Mouse (Mus musculus) small intestine, adult 2 months (tissue): ENCODE data around the gene Crtc2. TPM values are rescaled to one million over a fixed set of nuclear protein-coding genes. Genes with fewer than 3 reads are reported as not detected.

Source experiments
- H3K27ac ChIP-seq: fragments of 200-500 bp; 2 replicates; pipeline ENCODE4 v1.5.1; 2012; ENCODE audit warnings: low read depth, low read length, control low read depth, inconsistent platforms; ENCODE audit not compliant: insufficient read depth
- H3K27me3 ChIP-seq: fragments of 200-500 bp; 2 replicates; pipeline ENCODE4 v1.6.1; 2012; ENCODE audit warnings: mild to moderate bottlenecking, moderate library complexity, low read length, inconsistent platforms; ENCODE audit not compliant: control insufficient read depth, insufficient read depth
- H3K36me3 ChIP-seq: fragments of 200-500 bp; 2 replicates; pipeline ENCODE4 v1.6.1; 2012; ENCODE audit warnings: mild to moderate bottlenecking, low read length, control low read depth, inconsistent platforms; ENCODE audit not compliant: control insufficient read depth, insufficient read depth
- H3K4me1 ChIP-seq: fragments of 200-500 bp; 2 replicates; pipeline ENCODE4 v1.6.1; 2012; ENCODE audit warnings: low read length, inconsistent platforms, mixed read lengths; ENCODE audit not compliant: control insufficient read depth, insufficient read depth, insufficient read length
- H3K4me3 ChIP-seq: fragments of 200-500 bp; 2 replicates; pipeline ENCODE4 v1.5.1; 2012; ENCODE audit warnings: low read depth, mild to moderate bottlenecking, control low read depth, inconsistent platforms, low read length, moderate library complexity
- CTCF ChIP-seq: fragments of 200-500 bp; IDR thresholded peaks from 2 replicates; pipeline ENCODE4 v1.5.1; 2012; ENCODE audit warnings: low read depth, mild to moderate bottlenecking, control low read depth, inconsistent platforms, low read length, moderate library complexity, mixed read lengths; ENCODE audit not compliant: insufficient replicate concordance, insufficient read length; ENCODE audit errors: extremely low read depth
- POLR2A ChIP-seq: fragments of 200-500 bp; IDR thresholded peaks from 2 replicates; pipeline ENCODE4 v1.6.1; 2012; ENCODE audit warnings: low read depth, mild to moderate bottlenecking, control low read depth, inconsistent platforms, low read length, moderate library complexity
- WGBS: fragments of 180-500 bp; shearing (Covaris S2); methylation state at CpG from one replicate; pipeline ENCODE4 v1.1.7; 2018; 5-methylcytosine and 5-hydroxymethylcytosine counted together
- polyA plus RNA-seq: library from polyadenylated mRNA; depleted of rRNA; stranded (reverse); fragments of >200 nt; gene quantifications from 2 replicates; pipeline ENCODE4 v1.2.3, GENCODE M21; 2012

Gene Crtc2
- polyA plus RNA-seq, 1 experiment, result 57.0 TPM

DNA sequence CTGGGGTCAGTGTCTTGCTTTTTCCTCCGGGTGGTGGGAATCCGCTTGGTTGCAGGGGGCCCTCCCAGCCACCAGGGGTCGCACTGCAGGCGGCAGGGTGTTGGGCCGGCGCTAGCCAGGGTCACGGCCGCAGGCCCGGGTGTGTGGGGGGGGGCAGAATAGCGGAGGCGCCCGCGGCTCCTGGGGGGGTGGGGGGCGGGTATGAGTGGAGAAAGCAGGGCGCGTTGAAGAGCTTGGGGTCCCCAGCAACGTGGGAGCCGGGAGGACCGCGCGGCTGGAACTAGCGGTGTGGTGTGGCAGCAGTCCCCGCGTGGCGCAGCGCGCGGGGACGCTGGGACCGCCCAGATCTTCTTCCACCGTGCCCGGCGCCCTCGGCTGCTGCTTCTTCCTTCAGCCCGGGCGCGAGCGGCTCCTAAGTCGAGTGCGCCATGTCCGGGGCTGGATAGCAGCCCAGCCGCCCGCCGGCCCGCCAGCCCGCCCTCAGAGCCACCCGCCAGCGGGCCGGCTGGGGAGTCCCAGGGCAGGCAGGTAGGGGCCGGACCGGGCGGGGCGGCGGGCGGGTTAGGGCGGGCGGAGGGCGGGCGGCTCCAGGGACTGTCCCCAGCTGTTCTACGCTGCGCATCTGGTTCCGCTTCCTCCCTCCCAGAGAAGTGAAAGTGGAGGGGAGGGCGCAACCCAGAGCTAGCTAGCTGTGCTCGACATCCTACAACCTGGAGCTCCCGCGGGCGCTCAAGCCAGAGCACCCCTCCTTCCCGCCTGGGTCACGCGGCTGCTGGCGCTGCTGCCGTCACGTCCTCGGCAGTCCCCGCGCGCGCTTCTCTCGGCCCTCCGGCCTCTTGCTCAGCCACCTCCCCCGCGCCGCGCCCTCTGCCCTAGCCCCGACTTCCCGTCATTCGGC lies 11.3 kb downstream of the Crtc2 start, which contains the start of gene Dennd4b:
Dennd4b (plus strand) TSS at position 152 of the 898 bp plus-strand sequence.
- under 1% methylated on average over 77 of the region's 87 CpGs for WGBS

DNA sequence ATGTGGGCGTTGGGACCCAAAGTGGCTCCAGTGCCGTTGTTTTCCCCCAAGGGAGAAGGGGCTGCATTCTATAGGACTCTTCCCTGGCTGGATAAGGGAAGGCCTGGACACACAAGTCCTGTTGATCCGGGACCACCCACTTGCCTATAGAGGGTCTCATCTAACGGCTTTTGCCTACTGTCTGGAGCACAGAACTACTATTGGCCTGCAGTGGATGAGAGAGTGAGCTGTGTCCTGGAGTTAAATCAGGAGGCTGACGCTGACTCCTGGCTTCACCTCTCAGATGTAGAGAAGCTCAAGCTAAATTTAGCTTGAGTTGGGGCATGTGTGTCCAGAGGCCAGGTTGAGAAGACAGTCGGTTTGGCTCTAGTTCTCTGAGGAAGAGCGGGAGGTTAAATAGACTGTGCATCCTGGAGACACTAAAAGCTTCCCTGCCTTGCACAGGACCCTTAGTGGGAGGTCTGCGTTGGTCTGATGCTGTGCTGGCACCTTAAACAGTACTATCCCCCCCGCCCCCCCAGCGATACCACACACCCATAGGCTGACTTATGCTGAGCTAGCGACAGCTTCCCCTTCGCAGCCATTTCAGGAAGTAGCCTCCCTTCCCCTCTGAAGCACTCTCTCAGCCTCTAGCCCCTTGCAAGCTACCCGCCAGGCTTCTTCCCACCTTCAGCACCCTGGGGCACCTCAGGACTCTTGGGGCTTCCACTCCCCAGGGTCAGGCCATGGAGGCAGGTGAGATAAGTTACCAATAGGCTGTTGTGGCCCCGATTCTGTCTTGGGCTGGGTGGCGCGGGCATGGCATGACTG lies 12.2 kb downstream of the Crtc2 start:
- peak overlapping the region; percentile 87 for H3K27ac ChIP-seq
- H3K4me1 ChIP-seq, result peaks cover 6% of the 10 kb centered on the region; the same call in 1 of the 2 replicates
- peaks cover 25% of the 10 kb centered on the region for H3K36me3 ChIP-seq
- 35% methylated on average over 16 of the region's 16 CpGs for WGBS
- peak overlapping the region; percentile 80 for H3K4me3 ChIP-seq
- no peaks in the 10 kb centered on the region for H3K27me3 ChIP-seq
- TF ChIP-seq CTCF, result no peak
- TF ChIP-seq POLR2A, result 0 out of 2 replicates have a peak, but pooled peaks have one; percentile 37

More for the DNA sequence above, 11.3 kb downstream of the Crtc2 start, which contains the start of gene Dennd4b:
- Histone ChIP-seq H3K36me3 (peaks cover 31% of the 10 kb centered on the region), H3K4me3 (peak within 1 kb of the TSS; percentile 80), H3K4me1 (peaks cover 6% of the 10 kb centered on the region; the same call in 1 of the 2 replicates), H3K27ac (peak within 1 kb of the TSS; percentile 87), H3K27me3 (no peaks in the 10 kb centered on the region)
- TF ChIP-seq CTCF, result peak; percentile 86
- TF ChIP-seq POLR2A, result peak; percentile 67

DNA sequence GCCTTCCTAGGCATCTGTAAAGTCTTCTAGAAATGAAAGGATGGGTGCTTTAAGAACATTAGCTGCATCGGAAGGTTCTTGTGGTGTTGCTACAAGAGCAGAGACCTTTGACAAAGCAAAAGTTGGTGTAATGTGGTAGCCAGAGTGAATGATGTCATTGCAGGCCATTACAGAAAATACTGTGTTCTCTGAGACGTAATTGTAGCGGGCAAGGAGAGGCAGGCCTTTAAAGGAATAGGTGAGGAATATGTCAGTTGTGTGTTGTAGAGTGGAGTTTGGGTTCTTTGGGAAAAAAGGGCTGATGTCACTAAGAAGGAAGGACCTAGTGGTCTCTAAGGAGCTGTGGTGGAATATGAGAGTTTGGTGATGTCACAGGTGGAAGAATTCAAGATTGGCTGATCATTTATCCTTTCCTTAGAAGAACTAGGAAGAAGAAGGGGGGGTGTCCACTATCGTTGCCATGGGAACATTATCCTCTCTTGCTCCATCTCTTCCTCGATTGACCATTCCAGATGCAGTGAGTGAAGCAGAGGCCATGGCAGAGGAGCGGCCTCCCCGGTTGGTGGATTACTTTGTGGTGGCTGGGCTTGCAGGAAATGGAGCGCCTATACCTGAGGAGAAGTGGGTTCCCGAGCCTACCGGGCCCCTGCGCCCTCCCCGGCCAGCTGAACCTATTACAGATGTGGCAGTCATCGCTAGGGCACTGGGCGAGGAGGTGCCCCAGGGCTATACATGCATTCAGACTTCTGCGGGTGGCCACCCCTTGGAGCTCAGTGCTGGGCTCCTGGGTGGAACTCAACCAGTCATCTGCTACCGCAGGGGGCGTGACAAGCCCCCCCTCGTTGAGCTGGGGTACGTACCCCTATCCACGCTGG lies 13.2 kb downstream of the Crtc2 start:
- TF ChIP-seq CTCF (no peak), POLR2A (no peak)
- Histone ChIP-seq H3K36me3 (peaks cover 15% of the 10 kb centered on the region; the same call in 1 of the 2 replicates), H3K4me1 (peaks cover 6% of the 10 kb centered on the region; the same call in 1 of the 2 replicates), H3K27ac (peak overlapping the region; percentile 55), H3K4me3 (0 out of 2 replicates have a peak overlapping the region, but pooled peaks have one; percentile 6), H3K27me3 (no peaks in the 10 kb centered on the region)
- WGBS, result 85% methylated on average over 20 of the region's 20 CpGs

DNA sequence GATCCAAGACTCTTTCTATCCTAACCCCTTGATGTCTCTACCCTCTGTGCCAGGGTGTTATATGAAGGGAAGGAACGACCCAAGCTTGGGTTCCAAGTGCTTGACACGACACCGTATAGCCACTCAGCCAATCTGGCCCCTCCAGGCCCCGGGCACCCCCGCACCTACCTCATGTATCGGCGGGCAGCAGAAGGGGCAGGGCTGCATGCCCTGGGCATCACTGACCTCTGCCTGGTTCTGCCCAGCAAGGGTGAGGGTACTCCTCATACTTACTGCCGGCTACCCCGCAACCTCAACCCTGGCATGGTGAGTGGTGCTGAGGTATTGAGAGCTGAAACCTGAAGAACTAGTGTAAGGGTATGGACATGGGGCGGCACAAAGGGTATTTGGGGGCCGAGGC lies 14.2 kb downstream of the Crtc2 start:
- TF ChIP-seq POLR2A (no peak), CTCF (no peak)
- Histone ChIP-seq H3K4me1 (peaks cover 6% of the 10 kb centered on the region; the same call in 1 of the 2 replicates), H3K4me3 (no peak overlapping the region), H3K27ac (no peak overlapping the region), H3K27me3 (no peaks in the 10 kb centered on the region), H3K36me3 (peaks cover 10% of the 10 kb centered on the region; the same call in 1 of the 2 replicates)
- WGBS, result 96% methylated on average over 11 of the region's 11 CpGs

DNA sequence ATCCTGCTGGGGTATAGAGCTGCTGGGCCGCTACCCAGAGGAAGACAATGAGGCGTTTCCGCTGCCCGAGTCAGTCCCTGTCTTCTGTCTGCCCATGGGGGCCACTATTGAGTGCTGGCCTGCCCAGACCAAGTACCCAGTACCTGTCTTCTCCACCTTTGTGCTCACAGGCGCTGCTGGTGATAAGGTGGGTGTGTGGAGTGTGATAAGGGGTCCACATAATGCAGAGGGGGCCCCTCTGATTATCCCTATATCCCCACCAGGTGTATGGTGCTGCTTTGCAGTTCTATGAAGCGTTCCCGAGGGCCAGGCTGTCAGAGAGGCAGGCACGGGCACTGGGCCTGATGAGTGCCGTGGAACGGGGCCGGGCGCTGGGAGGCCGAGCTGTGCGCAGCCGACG lies 15.0 kb downstream of the Crtc2 start:
- no peak overlapping the region for H3K27ac ChIP-seq
- 91% methylated on average over 16 of the region's 16 CpGs for WGBS
- peaks cover 6% of the 10 kb centered on the region; the same call in 1 of the 2 replicates for H3K4me1 ChIP-seq
- peaks cover 6% of the 10 kb centered on the region; the same call in 1 of the 2 replicates for H3K36me3 ChIP-seq
- TF ChIP-seq CTCF (no peak), POLR2A (no peak)
- no peaks in the 10 kb centered on the region for H3K27me3 ChIP-seq
- no peak overlapping the region for H3K4me3 ChIP-seq

DNA sequence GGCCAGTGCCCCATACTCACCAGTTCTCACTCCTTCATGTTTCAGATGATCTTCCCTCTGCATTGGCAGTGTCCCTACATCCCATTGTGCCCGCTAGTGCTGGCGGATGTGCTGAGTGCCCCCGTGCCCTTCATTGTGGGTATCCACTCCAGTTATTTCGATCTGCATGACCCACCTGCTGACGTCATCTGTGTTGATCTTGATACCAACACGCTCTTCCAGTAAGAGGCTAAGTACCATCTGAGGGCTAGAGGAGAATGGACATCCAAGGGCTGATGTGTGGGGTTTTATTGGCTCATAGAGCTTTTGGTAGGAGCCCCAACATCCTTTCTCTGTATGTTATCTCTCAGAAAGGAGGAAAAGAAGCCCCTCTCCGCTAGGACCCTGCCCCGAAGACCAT lies 16.8 kb downstream of the Crtc2 start:
- no peak overlapping the region for H3K27ac ChIP-seq
- H3K36me3 ChIP-seq, result peaks cover 6% of the 10 kb centered on the region; the same call in 1 of the 2 replicates
- 96% methylated on average over 8 of the region's 8 CpGs for WGBS
- no peak overlapping the region for H3K4me3 ChIP-seq
- H3K27me3 ChIP-seq, result no peaks in the 10 kb centered on the region
- no peak for TF ChIP-seq CTCF
- H3K4me1 ChIP-seq, result peaks cover 2% of the 10 kb centered on the region; the same call in 1 of the 2 replicates
